Mouse (Mus musculus) kidney, postnatal 0 days (tissue): ENCODE data around the gene Flnb. TPM values are rescaled to one million over a fixed set of nuclear protein-coding genes. Genes with fewer than 3 reads are reported as not detected.
A peak's percentile ranks its signal among the peaks of the same experiment; 100 is the strongest.

Experiments used
- ATAC-seq: fragments of 200-750 bp; cut with Nextera tagmentation; replicated peaks from 2 replicates; pipeline ENCODE4 v1.8.0; 2017; ENCODE audit warnings: low read depth, moderate number of reproducible peaks, moderate TSS enrichment, moderate library complexity; ENCODE audit not compliant: low FRiP score
- DNase-seq: peaks from one replicate; pipeline ENCODE4 v3.0.0-alpha.2; 2016; ENCODE audit warnings: low spot score
- H3K27ac ChIP-seq: fragments of 300-500 bp; sonication (generic); 2 replicates; pipeline ENCODE4 v1.5.1; 2014; ENCODE audit warnings: mild to moderate bottlenecking
- H3K27me3 ChIP-seq: fragments of 300-500 bp; sonication (generic); 2 replicates; pipeline ENCODE4 v1.6.1; 2014; ENCODE audit warnings: low read length, mixed read lengths; ENCODE audit not compliant: insufficient read depth
- H3K36me3 ChIP-seq: fragments of 300-500 bp; sonication (generic); 2 replicates; pipeline ENCODE4 v1.6.1; 2014; ENCODE audit warnings: low read length, mixed read lengths; ENCODE audit not compliant: insufficient read depth
- H3K4me1 ChIP-seq: fragments of 300-500 bp; sonication (generic); replicated peaks from 2 replicates; pipeline ENCODE4 v1.6.1; 2014; ENCODE audit warnings: antibody characterized with exemption, low read length, mixed read lengths; ENCODE audit not compliant: insufficient read depth
- H3K4me2 ChIP-seq: fragments of 300-500 bp; sonication (generic); 2 replicates; pipeline ENCODE4 v1.6.1; 2014; ENCODE audit warnings: mild to moderate bottlenecking, low read length, moderate library complexity, mixed read lengths
- H3K4me3 ChIP-seq: fragments of 300-500 bp; sonication (generic); replicated peaks from 2 replicates; pipeline ENCODE4 v1.5.1; 2014; ENCODE audit warnings: low read depth, low read length
- H3K9ac ChIP-seq: fragments of 300-500 bp; sonication (generic); 2 replicates; pipeline ENCODE4 v1.6.1; 2014; ENCODE audit warnings: low read depth, low read length
- H3K9me3 ChIP-seq: fragments of 300-500 bp; sonication (generic); replicated peaks from 2 replicates; pipeline ENCODE4 v1.6.1; 2016; ENCODE audit warnings: low read length, inconsistent platforms, mixed read lengths
- CTCF ChIP-seq: IDR thresholded peaks from 2 replicates; pipeline ENCODE4 v1.5.1; 2016; ENCODE audit warnings: antibody characterized with exemption, low read depth, mild to moderate bottlenecking, moderate library complexity
- WGBS: fragments of 180-500 bp; shearing (Covaris S2); extraction: QIAGEN DNeasy Blood & Tissue Kit; methylation state at CpG from one replicate; pipeline ENCODE4 v1.1.7; 2014; 5-methylcytosine and 5-hydroxymethylcytosine counted together
- polyA plus RNA-seq: library from polyadenylated mRNA; unstranded; fragments of >200 nt; fragmentation: Nextera tagmentation; extraction: Ambion mirVana; gene quantifications from 2 replicates; pipeline ENCODE4 v1.2.1, GENCODE M21; 2015

Flnb gene
- polyA plus RNA-seq, 1 experiment from 2014 or later, result 10.7 TPM

DNA sequence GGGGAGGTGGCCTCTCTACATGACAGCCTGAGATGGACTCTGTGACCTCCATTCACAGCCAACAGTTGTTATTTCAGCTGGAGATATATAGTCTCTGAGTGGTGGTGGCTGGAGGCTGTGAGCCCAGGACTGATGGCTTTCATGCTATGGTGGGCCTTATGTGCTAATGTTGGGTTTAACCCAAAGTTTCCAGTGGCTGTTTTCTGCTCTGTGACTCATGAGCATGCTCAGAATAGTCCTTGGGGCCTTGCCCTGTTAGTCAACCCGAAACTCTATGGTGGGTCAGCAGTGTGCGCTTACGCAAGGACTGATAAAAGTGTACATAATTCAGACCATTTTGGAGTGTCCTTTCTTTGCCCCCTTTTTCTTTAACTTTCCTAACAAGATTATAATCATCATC, 40.1 kb downstream of the Flnb start:
- H3K9ac ChIP-seq, result no peak overlapping the region
- no peak for DNase-seq
- no peaks in the 10 kb centered on the region for H3K27me3 ChIP-seq
- H3K27ac ChIP-seq, result no peak overlapping the region
- ATAC-seq, result no peak
- H3K36me3 ChIP-seq, result no peaks in the 10 kb centered on the region
- H3K4me1 ChIP-seq, result peaks cover 26% of the 10 kb centered on the region
- no peak for TF ChIP-seq CTCF
- H3K9me3 ChIP-seq, result no peaks in the 10 kb centered on the region
- 77% methylated on average over 3 of the region's 3 CpGs for WGBS
- H3K4me3 ChIP-seq, result no peak overlapping the region
- no peak overlapping the region for H3K4me2 ChIP-seq

DNA sequence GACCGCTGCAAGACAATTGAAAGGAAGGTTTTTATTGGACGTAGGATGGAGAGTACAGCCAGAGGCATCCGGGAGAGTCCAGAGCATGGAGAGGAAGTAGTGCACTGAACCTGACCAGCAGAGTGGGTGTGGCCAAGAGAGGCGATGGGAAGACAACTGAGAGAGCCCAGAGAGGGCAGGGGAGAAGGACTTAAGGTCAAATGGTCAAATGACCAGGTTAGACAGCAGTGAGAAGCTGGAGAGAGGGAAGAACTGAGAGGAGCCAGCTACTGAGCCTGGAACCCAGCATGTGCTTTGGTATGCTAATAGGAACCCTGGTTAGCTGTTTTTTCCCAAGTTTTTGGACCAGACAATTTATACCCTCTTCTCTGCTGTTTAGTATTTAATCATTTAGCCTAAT, 40.7 kb downstream of the Flnb start:
- WGBS, result 42% methylated on average over 4 of the region's 4 CpGs
- ATAC-seq (no peak), DNase-seq (no peak)
- Histone ChIP-seq H3K36me3 (no peaks in the 10 kb centered on the region), H3K4me3 (no peak overlapping the region), H3K27me3 (no peaks in the 10 kb centered on the region), H3K4me1 (peaks cover 27% of the 10 kb centered on the region), H3K9ac (no peak overlapping the region), H3K9me3 (no peaks in the 10 kb centered on the region), H3K27ac (no peak overlapping the region), H3K4me2 (no peak overlapping the region)
- TF ChIP-seq CTCF, result no peak

DNA sequence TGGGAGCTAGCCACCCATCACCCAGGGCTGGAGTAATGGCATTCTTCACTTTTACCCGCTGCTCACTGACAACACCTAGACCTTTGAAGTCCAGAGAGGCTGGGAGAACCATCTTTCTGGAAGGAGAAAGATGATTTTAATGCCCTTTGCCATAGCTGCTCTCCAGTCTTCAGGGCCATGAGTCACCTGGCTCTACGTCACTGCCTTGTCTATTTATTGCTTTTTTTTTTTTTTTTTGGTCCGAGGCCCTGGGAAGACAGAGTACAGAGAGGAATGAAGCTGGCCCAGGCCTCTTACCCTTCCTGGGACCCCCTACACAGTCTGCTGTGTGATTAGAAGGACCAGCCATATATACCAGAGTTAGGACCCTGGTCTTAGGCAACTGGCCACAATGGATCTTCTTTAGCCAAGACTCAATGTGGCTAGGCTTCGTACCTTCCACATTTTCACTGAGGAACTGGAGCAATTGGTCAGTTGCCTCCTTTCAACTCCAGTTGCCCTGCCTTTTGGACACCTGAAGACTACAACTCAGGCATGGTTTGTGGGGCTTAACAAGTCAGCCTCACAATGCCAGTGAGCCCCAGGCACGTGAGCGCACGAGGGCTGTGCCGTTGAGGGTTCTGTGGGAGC, 42.9 kb downstream of the Flnb start:
- DNase-seq (no peak), ATAC-seq (no peak)
- 80% methylated on average over 8 of the region's 8 CpGs for WGBS
- no peak overlapping the region for H3K9ac ChIP-seq
- no peak overlapping the region for H3K4me3 ChIP-seq
- H3K27me3 ChIP-seq, result no peaks in the 10 kb centered on the region
- no peak overlapping the region for H3K27ac ChIP-seq
- H3K4me1 ChIP-seq, result peaks cover 23% of the 10 kb centered on the region
- TF ChIP-seq CTCF, result no peak
- no peaks in the 10 kb centered on the region for H3K9me3 ChIP-seq
- H3K36me3 ChIP-seq, result no peaks in the 10 kb centered on the region
- no peak overlapping the region for H3K4me2 ChIP-seq

DNA sequence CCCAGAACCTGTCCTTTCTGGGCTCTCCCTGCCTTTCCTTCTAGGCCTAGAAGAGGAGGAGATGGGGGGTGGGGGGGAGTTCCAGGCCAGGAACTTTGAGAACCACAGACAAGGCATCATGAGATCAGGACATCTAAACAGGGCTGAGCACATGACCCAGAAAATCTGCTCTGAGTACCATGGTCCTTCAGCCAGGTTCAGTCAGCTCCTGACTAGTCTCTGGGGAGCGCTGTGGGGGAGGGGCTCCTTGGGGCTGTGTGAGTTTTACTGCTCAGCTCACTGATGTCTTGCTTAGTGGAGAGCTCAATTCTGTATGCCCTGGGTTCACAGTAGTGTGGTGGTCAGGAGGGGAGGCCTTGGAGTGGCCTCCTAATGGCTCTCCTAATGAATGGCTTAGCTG, 43.5 kb downstream of the Flnb start:
- ATAC-seq, result no peak
- WGBS, result 75% methylated on average over 1 of the region's 1 CpGs

DNA sequence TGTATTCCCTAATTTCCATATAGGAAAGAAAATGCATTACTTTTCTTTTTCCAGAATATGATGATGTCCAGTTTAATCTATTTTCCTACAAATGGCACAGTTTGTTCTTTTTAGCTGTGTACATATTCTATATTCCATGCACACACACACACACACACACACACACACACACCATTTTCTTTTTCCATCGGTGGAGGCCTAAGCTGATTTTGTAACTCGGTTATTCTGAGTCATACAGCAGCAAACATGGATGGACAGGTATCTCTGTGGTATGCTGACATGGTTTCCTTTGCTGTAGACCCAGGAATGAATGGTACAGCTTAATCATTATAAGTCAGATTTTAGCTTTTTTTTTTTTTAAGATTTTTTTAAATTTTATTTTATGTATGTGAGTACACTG, 44.5 kb downstream of the Flnb start:
- Histone ChIP-seq H3K27me3 (no peaks in the 10 kb centered on the region), H3K36me3 (no peaks in the 10 kb centered on the region), H3K4me3 (no peak overlapping the region), H3K9me3 (no peaks in the 10 kb centered on the region), H3K4me1 (peaks cover 19% of the 10 kb centered on the region), H3K27ac (no peak overlapping the region), H3K9ac (no peak overlapping the region), H3K4me2 (no peak overlapping the region)
- no peak for TF ChIP-seq CTCF
- WGBS, result 90% methylated on average over 2 of the region's 2 CpGs
- DNase-seq, result no peak
- no peak for ATAC-seq

More for the DNA sequence above, 43.5 kb downstream of the Flnb start:
- Histone ChIP-seq H3K4me3 (no peak overlapping the region), H3K36me3 (no peaks in the 10 kb centered on the region), H3K9ac (no peak overlapping the region), H3K4me1 (peaks cover 19% of the 10 kb centered on the region), H3K27ac (no peak overlapping the region), H3K9me3 (no peaks in the 10 kb centered on the region), H3K4me2 (no peak overlapping the region), H3K27me3 (no peaks in the 10 kb centered on the region)
- no peak for DNase-seq
- no peak for TF ChIP-seq CTCF

DNA sequence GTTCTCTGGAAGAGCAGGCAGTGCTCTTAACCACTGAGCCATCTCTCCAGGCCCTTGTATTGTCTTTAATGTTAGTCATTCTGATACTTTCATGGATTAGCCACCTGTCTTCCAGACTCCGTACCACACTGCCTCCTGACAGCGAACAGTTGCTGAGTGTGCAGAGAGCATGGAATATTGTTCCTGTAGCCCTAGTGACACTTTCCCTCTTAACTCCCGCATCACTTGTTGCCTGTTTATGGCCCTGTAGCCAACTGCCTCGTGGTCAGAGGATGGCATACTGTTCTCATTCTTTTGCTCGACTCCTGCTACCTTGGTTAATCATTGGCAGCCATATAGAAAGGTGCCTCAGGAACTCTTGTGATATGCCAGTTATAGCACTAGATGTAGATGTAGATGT, 45.4 kb downstream of the Flnb start:
- H3K4me1 ChIP-seq, result peaks cover 24% of the 10 kb centered on the region
- no peaks in the 10 kb centered on the region for H3K36me3 ChIP-seq
- H3K4me3 ChIP-seq, result no peak overlapping the region
- TF ChIP-seq CTCF, result no peak
- no peak overlapping the region for H3K9ac ChIP-seq
- H3K9me3 ChIP-seq, result no peaks in the 10 kb centered on the region
- H3K27me3 ChIP-seq, result no peaks in the 10 kb centered on the region
- WGBS, result 64% methylated on average over 5 of the region's 5 CpGs
- ATAC-seq (peak; percentile 52; the same call in 1 of the 2 replicates), DNase-seq (no peak)
- H3K27ac ChIP-seq, result peak overlapping the region; percentile 47; the same call in 1 of the 2 replicates
- H3K4me2 ChIP-seq, result no peak overlapping the region
